Mouse (Mus musculus) cerebellum, adult 2 months (tissue): ENCODE measurements around the gene Gpr65. TPM values are rescaled to one million over a fixed set of nuclear protein-coding genes. Genes with fewer than 3 reads are reported as not detected.
"Not testable (repeated sequence)": the region's sequence is repeated elsewhere in the genome, so short reads cannot be mapped to it uniquely, and the experiment has no call there.

Experiments used
- DNase-seq, 2 experiments: peaks; one replicate each; pipeline ENCODE4 v3.0.0; 2021
- H3K27ac ChIP-seq: fragments of 200-500 bp; 2 replicates; pipeline ENCODE4 v1.5.1; 2012; ENCODE audit warnings: low read length, control low read depth, inconsistent platforms; ENCODE audit not compliant: insufficient read depth
- H3K27me3 ChIP-seq: fragments of 200-500 bp; 2 replicates; pipeline ENCODE4 v1.6.1; 2012; ENCODE audit warnings: inconsistent platforms, mild to moderate bottlenecking, low read length, moderate library complexity; ENCODE audit not compliant: control insufficient read depth, insufficient read depth
- H3K4me1 ChIP-seq: fragments of 200-500 bp; 2 replicates; pipeline ENCODE4 v1.6.1; 2011; ENCODE audit warnings: low read length; ENCODE audit not compliant: control insufficient read depth, insufficient read depth
- H3K4me3 ChIP-seq: fragments of 200-500 bp; replicated peaks from 2 replicates; pipeline ENCODE3; 2011; ENCODE audit warnings: mild to moderate bottlenecking, low read depth, low read length, control low read depth; ENCODE audit not compliant: insufficient read depth
- CTCF ChIP-seq: fragments of 200-500 bp; IDR thresholded peaks from 2 replicates; pipeline ENCODE4 v1.5.1; 2011; ENCODE audit warnings: low read depth, mild to moderate bottlenecking, control low read depth, low read length, moderate library complexity, borderline replicate concordance; ENCODE audit not compliant: insufficient read depth
- POLR2A ChIP-seq: fragments of 200-500 bp; IDR thresholded peaks from 2 replicates; pipeline ENCODE4 v1.6.1; 2011; ENCODE audit warnings: low read length, control low read depth, borderline replicate concordance; ENCODE audit not compliant: insufficient read depth
- WGBS: fragments of 180-500 bp; shearing (Covaris S2); methylation state at CpG from one replicate; pipeline ENCODE4 v1.1.7; 2018; 5-methylcytosine and 5-hydroxymethylcytosine counted together
- polyA plus RNA-seq: library from polyadenylated mRNA; depleted of rRNA; stranded (reverse); fragments of >200 nt; gene quantifications from 2 replicates; pipeline ENCODE4 v1.2.3, GENCODE M21; 2012; rRNA removed

Gpr65 gene
- polyA plus RNA-seq: 0.10 and 0.22 TPM in 2 replicates

- DNase-seq: no peak
These were observed at the start of gene Gpr65 for GRCm38 (mm10) chr12:98268441-98269369. TSS of gene Gpr65 (plus strand) at chr12:98268635.

GRCm38 (mm10) chr12:98223286-98223685 lies 45.1 kb upstream of the Gpr65 start:
- H3K4me1 ChIP-seq: no peaks in the 10 kb centered on the region
- DNase-seq: no peak
- H3K4me3 ChIP-seq: no peak overlapping the region
- no peaks in the 10 kb centered on the region for H3K27me3 ChIP-seq
- no peak for TF ChIP-seq POLR2A
- TF ChIP-seq CTCF: no peak
- WGBS: 90% methylated on average over 5 of the region's 5 CpGs
- no peak overlapping the region for H3K27ac ChIP-seq

More at GRCm38 (mm10) chr12:98268441-98269369, at the start of gene Gpr65:
- no peaks in the 10 kb centered on the region for H3K4me1 ChIP-seq
- no peak within 1 kb of the TSS for H3K27ac ChIP-seq
- 94% methylated on average over 13 of the region's 13 CpGs for WGBS
- TF ChIP-seq CTCF: no peak
- TF ChIP-seq POLR2A: no peak
- no peaks in the 10 kb centered on the region for H3K27me3 ChIP-seq
- H3K4me3 ChIP-seq: no peak within 1 kb of the TSS

GRCm38 (mm10) chr12:98227037-98227436 lies 41.4 kb upstream of the Gpr65 start:
- Histone ChIP-seq H3K27ac (no peak overlapping the region), H3K27me3 (no peaks in the 10 kb centered on the region), H3K4me3 (no peak overlapping the region), H3K4me1 (no peaks in the 10 kb centered on the region)
- no peak for TF ChIP-seq CTCF
- TF ChIP-seq POLR2A: no peak
- DNase-seq: no peak
- 92% methylated on average over 2 of the region's 2 CpGs for WGBS

- H3K4me1 ChIP-seq, H3K27me3 ChIP-seq: not testable (repeated sequence)
- WGBS: 94% methylated on average over 6 of the region's 6 CpGs
These were observed 30.0 kb upstream of the Gpr65 start for GRCm38 (mm10) chr12:98238478-98238877.

GRCm38 (mm10) chr12:98244161-98244560 lies 24.3 kb upstream of the Gpr65 start:
- DNase-seq: no peak
- 91% methylated on average over 4 of the region's 4 CpGs for WGBS
- Histone ChIP-seq H3K4me1 (no peaks in the 10 kb centered on the region), H3K27ac (no peak overlapping the region), H3K4me3 (no peak overlapping the region), H3K27me3 (no peaks in the 10 kb centered on the region)
- no peak for TF ChIP-seq CTCF
- no peak for TF ChIP-seq POLR2A

More at GRCm38 (mm10) chr12:98238478-98238877, 30.0 kb upstream of the Gpr65 start:
- DNase-seq, H3K4me3 ChIP-seq, H3K27ac ChIP-seq: not testable (repeated sequence)

- Histone ChIP-seq H3K27me3 (no peaks in the 10 kb centered on the region), H3K27ac (no peak overlapping the region), H3K4me1 (no peaks in the 10 kb centered on the region), H3K4me3 (no peak overlapping the region)
- 93% methylated on average over 5 of the region's 5 CpGs for WGBS
- no peak for DNase-seq
- TF ChIP-seq CTCF (no peak), POLR2A (no peak)
These were observed 23.6 kb upstream of the Gpr65 start for GRCm38 (mm10) chr12:98244865-98245264.

- no peak for DNase-seq
- TF ChIP-seq CTCF (no peak), POLR2A (no peak)
- 91% methylated on average over 4 of the region's 4 CpGs for WGBS
- Histone ChIP-seq H3K4me1 (no peaks in the 10 kb centered on the region), H3K27ac (no peak overlapping the region), H3K27me3 (no peaks in the 10 kb centered on the region), H3K4me3 (no peak overlapping the region)
These were observed 21.6 kb upstream of the Gpr65 start for GRCm38 (mm10) chr12:98246835-98247234.

- no peak for TF ChIP-seq POLR2A
- TF ChIP-seq CTCF: no peak
- Histone ChIP-seq H3K4me1 (no peaks in the 10 kb centered on the region), H3K27me3 (no peaks in the 10 kb centered on the region), H3K4me3 (no peak overlapping the region), H3K27ac (no peak overlapping the region)
- DNase-seq: no peak
- 79% methylated on average over 3 of the region's 3 CpGs for WGBS
These were observed 18.8 kb upstream of the Gpr65 start for GRCm38 (mm10) chr12:98249671-98250070.
